Mouse (Mus musculus) lung, embryonic 14.5 days (tissue): ENCODE results near the gene Stpg1. TPM values are rescaled to one million over a fixed set of nuclear protein-coding genes. Genes with fewer than 3 reads are reported as not detected.

Experiments used
- ATAC-seq: fragments of 200-750 bp; cut with Nextera tagmentation; 2 replicates; pipeline ENCODE4 v1.8.0; 2017; ENCODE audit warnings: mild to moderate bottlenecking, moderate TSS enrichment, moderate library complexity; ENCODE audit not compliant: insufficient read depth
- DNase-seq: peaks from one replicate; pipeline ENCODE4 v3.0.0-alpha.2; 2015
- H3K27ac ChIP-seq: fragments of 300-500 bp; sonication (generic); 2 replicates; pipeline ENCODE4 v1.5.1; 2014; ENCODE audit warnings: low read depth, mild to moderate bottlenecking, moderate library complexity
- H3K27me3 ChIP-seq: fragments of 300-500 bp; sonication (generic); 2 replicates; pipeline ENCODE4 v1.6.1; 2014; ENCODE audit warnings: low read length, control low read depth; ENCODE audit not compliant: insufficient read depth
- H3K36me3 ChIP-seq: fragments of 300-500 bp; sonication (generic); 2 replicates; pipeline ENCODE4 v1.6.1; 2014; ENCODE audit warnings: control low read depth; ENCODE audit not compliant: insufficient read depth
- H3K4me1 ChIP-seq: fragments of 300-500 bp; sonication (generic); 2 replicates; pipeline ENCODE4 v1.6.1; 2014; ENCODE audit warnings: antibody characterized with exemption, control low read depth; ENCODE audit not compliant: insufficient read depth
- H3K4me2 ChIP-seq: fragments of 300-500 bp; sonication (generic); 2 replicates; pipeline ENCODE4 v1.6.1; 2014; ENCODE audit warnings: mild to moderate bottlenecking
- H3K4me3 ChIP-seq: fragments of 300-500 bp; sonication (generic); 2 replicates; pipeline ENCODE4 v1.5.1; 2014; ENCODE audit warnings: low read depth, low read length
- H3K9ac ChIP-seq: fragments of 300-500 bp; sonication (generic); 2 replicates; pipeline ENCODE4 v1.6.1; 2014
- H3K9me3 ChIP-seq: fragments of 300-500 bp; sonication (generic); 2 replicates; pipeline ENCODE4 v1.6.1; 2016; ENCODE audit warnings: low read depth, low read length, control low read depth
- CTCF ChIP-seq: IDR thresholded peaks from 2 replicates; pipeline ENCODE4 v1.5.1; 2016; ENCODE audit warnings: antibody characterized with exemption, low read depth
- WGBS: fragments of 180-500 bp; shearing (Covaris S2); extraction: QIAGEN DNeasy Blood & Tissue Kit; methylation state at CpG from one replicate; pipeline ENCODE4 v1.1.7; 2014; 5-methylcytosine and 5-hydroxymethylcytosine counted together
- polyA plus RNA-seq: library from polyadenylated mRNA; unstranded; fragments of >200 nt; fragmentation: Nextera tagmentation; extraction: Ambion mirVana; gene quantifications from 2 replicates; pipeline ENCODE4 v1.2.1, GENCODE M21; 2014

Gene Stpg1
- 0.14 and 0.29 TPM in 2 replicates for polyA plus RNA-seq

DNA sequence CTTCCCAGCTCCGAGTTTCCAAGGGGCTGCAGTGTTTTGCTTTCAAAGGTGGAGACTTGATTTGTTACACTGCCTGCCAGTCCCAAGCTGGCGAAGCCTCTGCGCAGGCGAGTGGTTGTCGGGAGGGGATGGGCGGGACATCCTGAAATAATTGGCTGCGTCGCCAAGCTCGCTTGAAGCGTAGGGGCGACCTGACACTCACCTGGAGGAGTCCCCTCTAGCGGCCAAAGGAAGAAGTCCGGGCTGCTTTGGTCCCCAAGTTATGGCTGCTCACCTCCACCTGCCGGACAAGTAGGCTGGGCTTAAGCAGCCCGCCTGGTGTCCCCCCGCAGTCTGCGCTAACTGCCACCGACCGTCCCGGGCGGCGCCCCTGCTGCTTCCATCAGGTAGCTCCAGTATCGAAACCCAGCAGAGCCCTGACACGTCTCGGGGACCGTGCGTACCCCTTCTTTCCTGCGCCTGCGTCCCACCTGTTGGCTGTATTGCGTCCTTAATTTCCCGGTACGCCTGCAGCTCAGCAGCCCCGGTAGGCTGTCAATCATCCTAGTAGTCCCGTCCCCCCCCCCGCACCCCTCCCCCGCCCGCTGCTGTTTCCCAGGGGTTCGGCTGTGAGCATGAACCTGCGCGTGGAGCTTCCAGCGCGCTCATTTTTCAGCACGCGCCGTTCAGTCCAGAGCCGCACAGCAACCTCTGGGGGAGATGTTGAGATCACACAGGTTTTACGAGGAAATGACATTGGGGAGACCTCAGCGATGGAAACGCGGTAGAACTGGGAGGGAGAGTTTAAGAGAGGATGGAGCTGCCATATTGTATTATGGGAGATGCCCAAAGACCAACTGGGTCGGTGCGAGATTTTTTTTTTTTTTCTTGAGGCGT, at the start of gene Stpg1, which contains the start of gene Nipal3:
TSS of gene Stpg1 (plus strand) at position 270 of the 876 bp plus-strand sequence.
TSS of gene Nipal3 (minus strand) at position 518 of the 876 bp plus-strand sequence.
- under 1% methylated on average over 53 of the region's 53 CpGs for WGBS
- peak within 1 kb of the TSS; percentile 65 for H3K4me3 ChIP-seq
- H3K27ac ChIP-seq, result peak within 1 kb of the TSS; percentile 60; the same call in 1 of the 2 replicates
- no peaks in the 10 kb centered on the region for H3K9me3 ChIP-seq
- ATAC-seq (peak; percentile 91), DNase-seq (peak; percentile 95)
- TF ChIP-seq CTCF, result peak; percentile 72
- H3K4me1 ChIP-seq, result no peaks in the 10 kb centered on the region
- no peaks in the 10 kb centered on the region for H3K36me3 ChIP-seq
- no peaks in the 10 kb centered on the region for H3K27me3 ChIP-seq
- H3K9ac ChIP-seq, result peak within 1 kb of the TSS; percentile 55
- peak within 1 kb of the TSS; percentile 95 for H3K4me2 ChIP-seq

DNA sequence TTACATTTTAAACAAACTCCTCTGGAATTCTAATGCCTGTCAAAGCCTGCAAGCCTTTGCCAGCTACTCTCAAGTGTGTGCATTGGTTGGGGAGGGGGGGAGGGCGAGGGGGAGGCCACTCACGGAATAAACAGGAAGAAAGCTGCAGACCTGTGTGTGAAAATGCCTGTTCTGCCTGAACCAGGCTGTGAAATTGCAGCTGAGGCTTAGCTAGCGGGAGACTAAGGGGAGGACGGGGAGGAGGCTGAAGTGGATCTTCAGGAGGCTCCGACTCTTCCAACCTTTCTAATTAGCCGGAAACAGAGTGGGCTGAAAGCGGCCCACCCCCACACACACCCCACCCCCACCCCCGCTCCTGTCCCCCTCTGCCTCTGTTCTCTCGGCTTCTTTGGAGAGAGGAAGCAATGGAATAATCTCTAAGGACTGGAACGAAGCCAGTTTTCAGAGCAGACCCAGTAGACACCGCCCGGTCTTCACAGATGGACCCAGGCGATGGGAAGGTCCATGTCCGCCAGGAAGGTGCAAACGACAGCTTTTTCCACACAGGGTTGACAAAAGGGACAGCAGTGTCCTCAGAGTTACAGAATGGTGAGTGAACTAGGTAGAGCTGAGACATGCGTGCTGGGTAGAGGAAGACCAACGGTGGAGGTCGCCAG, 43.1 kb upstream of the Stpg1 start:
- peaks cover 12% of the 10 kb centered on the region for H3K4me1 ChIP-seq
- peak overlapping the region; percentile 73 for H3K27ac ChIP-seq
- WGBS, result 15% methylated on average over 18 of the region's 18 CpGs
- no peaks in the 10 kb centered on the region for H3K9me3 ChIP-seq
- ATAC-seq (peak; percentile 81), DNase-seq (peak; percentile 79)
- H3K9ac ChIP-seq, result no peak overlapping the region; the same call in 1 of the 2 replicates
- H3K4me3 ChIP-seq, result peak overlapping the region; percentile 1; the same call in 1 of the 2 replicates
- H3K36me3 ChIP-seq, result no peaks in the 10 kb centered on the region
- TF ChIP-seq CTCF, result no peak
- H3K4me2 ChIP-seq, result peak overlapping the region; percentile 48
- no peaks in the 10 kb centered on the region for H3K27me3 ChIP-seq

DNA sequence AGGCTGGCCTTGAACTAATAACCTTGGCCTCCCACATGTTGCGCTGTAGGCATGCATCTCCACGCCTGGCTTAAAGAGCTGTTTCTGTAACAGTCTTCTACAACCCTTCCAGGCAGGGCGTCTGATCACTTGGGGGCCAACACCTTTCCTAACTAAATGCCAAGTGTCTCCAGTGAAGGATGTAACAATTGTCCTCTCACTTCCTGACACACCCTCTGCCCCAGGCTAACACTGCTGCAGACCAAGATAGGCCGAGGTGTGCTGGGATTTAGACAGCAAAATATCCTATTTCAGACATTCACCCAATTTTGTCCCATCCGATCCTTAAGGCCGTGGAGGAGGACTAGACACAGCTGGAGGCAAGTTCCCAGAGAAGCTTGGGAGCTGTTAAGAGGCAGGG, 41.4 kb upstream of the Stpg1 start:
- Histone ChIP-seq H3K9me3 (no peaks in the 10 kb centered on the region), H3K4me2 (no peak overlapping the region), H3K27ac (0 out of 2 replicates have a peak overlapping the region, but pooled peaks have one; percentile 26), H3K36me3 (no peaks in the 10 kb centered on the region), H3K9ac (no peak overlapping the region), H3K4me3 (no peak overlapping the region), H3K27me3 (no peaks in the 10 kb centered on the region), H3K4me1 (peaks cover 12% of the 10 kb centered on the region)
- DNase-seq, result peak; percentile 50
- TF ChIP-seq CTCF, result no peak
- no peak for ATAC-seq
- WGBS, result 54% methylated on average over 6 of the region's 6 CpGs

DNA sequence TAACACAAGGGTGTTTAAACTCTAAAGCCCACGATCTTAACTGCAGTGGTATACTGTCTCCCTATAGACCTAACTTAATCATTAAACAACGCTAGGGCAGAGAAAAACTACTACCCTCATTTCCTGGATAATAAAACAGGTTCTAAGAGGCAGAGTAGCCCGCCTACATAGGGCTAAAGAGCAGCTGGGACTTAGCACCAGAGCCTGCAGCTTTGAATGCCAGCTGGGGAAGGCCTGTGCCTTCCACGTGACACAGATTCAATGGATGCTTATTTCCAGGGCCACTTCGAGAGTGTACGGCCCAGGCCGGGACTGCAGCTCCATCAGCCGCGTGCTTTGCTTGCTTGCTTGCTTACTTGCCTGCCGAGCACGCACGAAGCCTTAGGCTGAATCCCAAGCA, 41.0 kb upstream of the Stpg1 start:
- TF ChIP-seq CTCF, result no peak
- no peaks in the 10 kb centered on the region for H3K9me3 ChIP-seq
- H3K27me3 ChIP-seq, result no peaks in the 10 kb centered on the region
- no peak overlapping the region for H3K4me2 ChIP-seq
- ATAC-seq, result peak; percentile 39; the same call in 1 of the 2 replicates
- DNase-seq, result peak; percentile 66
- 44% methylated on average over 12 of the region's 12 CpGs for WGBS
- H3K4me1 ChIP-seq, result peaks cover 12% of the 10 kb centered on the region
- no peak overlapping the region for H3K4me3 ChIP-seq
- no peak overlapping the region for H3K9ac ChIP-seq
- H3K27ac ChIP-seq, result 0 out of 2 replicates have a peak overlapping the region, but pooled peaks have one; percentile 26
- no peaks in the 10 kb centered on the region for H3K36me3 ChIP-seq

DNA sequence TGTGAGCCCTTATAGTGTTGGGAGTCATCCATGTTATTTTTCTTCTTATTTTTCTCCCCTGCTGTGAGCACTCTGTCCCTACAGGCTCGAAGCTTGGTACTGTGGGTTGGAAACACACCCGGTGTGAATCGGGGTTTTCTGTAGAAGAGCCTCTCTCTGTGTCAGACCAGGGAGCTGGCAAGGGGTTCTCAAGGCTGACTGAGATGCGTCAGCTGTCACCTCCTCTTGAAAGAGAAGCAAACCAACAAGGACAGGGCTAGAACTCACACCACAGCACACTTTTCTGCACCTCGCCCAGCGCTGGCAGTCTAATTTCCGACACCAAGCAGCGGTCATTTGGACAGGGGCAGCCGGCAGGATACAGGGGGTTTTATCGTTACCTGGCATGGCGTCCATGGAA, 31.2 kb upstream of the Stpg1 start:
- DNase-seq (no peak), ATAC-seq (no peak)
- no peak overlapping the region for H3K4me2 ChIP-seq
- no peaks in the 10 kb centered on the region for H3K27me3 ChIP-seq
- peaks cover 2% of the 10 kb centered on the region; the same call in 1 of the 2 replicates for H3K36me3 ChIP-seq
- TF ChIP-seq CTCF, result no peak
- WGBS, result 87% methylated on average over 11 of the region's 11 CpGs
- H3K4me3 ChIP-seq, result no peak overlapping the region
- H3K27ac ChIP-seq, result no peak overlapping the region
- H3K9me3 ChIP-seq, result no peaks in the 10 kb centered on the region
- no peak overlapping the region for H3K9ac ChIP-seq
- H3K4me1 ChIP-seq, result no peaks in the 10 kb centered on the region

DNA sequence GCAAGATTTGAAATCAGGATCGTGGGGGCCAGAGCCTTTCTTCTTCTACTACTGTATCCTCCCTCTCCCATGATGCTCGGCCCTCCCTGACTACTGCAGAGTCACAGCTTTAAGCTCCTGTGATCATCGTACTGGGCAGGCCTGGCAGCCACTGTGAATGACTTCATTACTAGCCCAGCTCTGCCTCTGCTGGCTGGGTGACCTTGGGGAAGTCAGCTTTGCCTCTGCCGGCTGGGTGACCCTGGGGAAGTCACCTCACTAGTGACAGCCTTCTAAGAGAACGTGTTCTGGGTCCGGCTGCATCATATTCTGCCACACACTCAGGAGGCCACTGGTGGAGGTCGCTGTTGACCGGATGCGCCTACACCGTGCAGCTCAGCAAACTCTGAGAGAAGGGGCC, 16.7 kb upstream of the Stpg1 start:
- WGBS, result 84% methylated on average over 10 of the region's 10 CpGs
- ATAC-seq (no peak), DNase-seq (no peak)
- Histone ChIP-seq H3K27ac (no peak overlapping the region), H3K4me3 (no peak overlapping the region), H3K9ac (no peak overlapping the region), H3K27me3 (no peaks in the 10 kb centered on the region), H3K4me2 (no peak overlapping the region), H3K36me3 (0 out of 2 replicates have a peak, but pooled peaks cover 4% of the 10 kb centered on the region), H3K9me3 (no peaks in the 10 kb centered on the region), H3K4me1 (no peaks in the 10 kb centered on the region)
- TF ChIP-seq CTCF, result no peak

DNA sequence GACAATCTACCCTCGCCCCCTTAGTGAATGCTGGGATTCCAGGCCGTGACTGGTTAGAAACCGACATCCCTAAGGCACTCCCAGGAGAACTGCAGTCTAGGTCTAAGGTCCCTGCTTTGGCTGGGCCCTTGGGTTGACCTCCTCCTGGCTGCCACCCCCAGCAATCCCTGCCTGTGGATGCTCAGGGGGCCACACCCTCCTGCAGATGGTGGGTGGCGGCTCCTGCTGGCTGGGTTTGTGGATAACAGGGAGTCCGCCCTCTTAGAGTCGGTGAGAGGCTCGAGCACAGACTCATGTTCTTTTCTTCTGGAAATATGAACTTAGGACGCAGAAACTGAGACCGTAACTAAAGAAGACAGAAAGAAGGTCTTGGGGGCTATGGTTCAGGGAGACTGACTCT, 14.2 kb upstream of the Stpg1 start:
- DNase-seq (no peak), ATAC-seq (no peak)
- no peak overlapping the region for H3K4me3 ChIP-seq
- no peak overlapping the region for H3K9ac ChIP-seq
- H3K4me1 ChIP-seq, result no peaks in the 10 kb centered on the region
- WGBS, result 71% methylated on average over 9 of the region's 9 CpGs
- TF ChIP-seq CTCF, result peak; percentile 46
- no peaks in the 10 kb centered on the region for H3K9me3 ChIP-seq
- H3K27me3 ChIP-seq, result no peaks in the 10 kb centered on the region
- H3K36me3 ChIP-seq, result 0 out of 2 replicates have a peak, but pooled peaks cover 4% of the 10 kb centered on the region
- no peak overlapping the region for H3K27ac ChIP-seq
- no peak overlapping the region for H3K4me2 ChIP-seq
